Mouse (Mus musculus): ENCODE data around the gene Stx18.

Stx18 gene

GRCm38 (mm10) chr5:38137163-38137562 lies 98.6 kb downstream of the Stx18 start:
- DNase-seq, result no peak

- DNase-seq, result no peak
Measured at GRCm38 (mm10) chr5:38140893-38141292, 102.4 kb downstream of the Stx18 start.

DNA sequence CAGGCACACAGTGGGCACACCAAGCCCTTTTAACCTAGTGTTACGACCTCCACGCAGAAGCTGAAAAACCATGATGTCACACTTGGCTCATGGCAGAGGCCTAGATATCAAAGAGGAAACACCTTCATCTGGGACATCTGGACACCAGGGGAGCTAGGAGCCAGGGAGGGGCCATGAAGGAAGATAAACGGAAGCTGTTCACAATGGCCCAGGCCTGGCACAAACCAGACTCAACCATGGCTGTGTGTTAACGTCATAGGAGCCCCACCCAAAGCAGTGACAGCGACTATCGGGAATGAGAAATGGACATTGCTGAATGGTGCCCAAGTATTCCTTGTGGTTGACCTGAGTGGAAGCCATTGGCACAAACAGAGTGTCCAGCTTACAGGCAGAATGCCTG lies 108.0 kb downstream of the Stx18 start:
- no peak for DNase-seq

GRCm38 (mm10) chr5:38151264-38151663 lies 112.7 kb downstream of the Stx18 start:
- DNase-seq, result no peak

DNA sequence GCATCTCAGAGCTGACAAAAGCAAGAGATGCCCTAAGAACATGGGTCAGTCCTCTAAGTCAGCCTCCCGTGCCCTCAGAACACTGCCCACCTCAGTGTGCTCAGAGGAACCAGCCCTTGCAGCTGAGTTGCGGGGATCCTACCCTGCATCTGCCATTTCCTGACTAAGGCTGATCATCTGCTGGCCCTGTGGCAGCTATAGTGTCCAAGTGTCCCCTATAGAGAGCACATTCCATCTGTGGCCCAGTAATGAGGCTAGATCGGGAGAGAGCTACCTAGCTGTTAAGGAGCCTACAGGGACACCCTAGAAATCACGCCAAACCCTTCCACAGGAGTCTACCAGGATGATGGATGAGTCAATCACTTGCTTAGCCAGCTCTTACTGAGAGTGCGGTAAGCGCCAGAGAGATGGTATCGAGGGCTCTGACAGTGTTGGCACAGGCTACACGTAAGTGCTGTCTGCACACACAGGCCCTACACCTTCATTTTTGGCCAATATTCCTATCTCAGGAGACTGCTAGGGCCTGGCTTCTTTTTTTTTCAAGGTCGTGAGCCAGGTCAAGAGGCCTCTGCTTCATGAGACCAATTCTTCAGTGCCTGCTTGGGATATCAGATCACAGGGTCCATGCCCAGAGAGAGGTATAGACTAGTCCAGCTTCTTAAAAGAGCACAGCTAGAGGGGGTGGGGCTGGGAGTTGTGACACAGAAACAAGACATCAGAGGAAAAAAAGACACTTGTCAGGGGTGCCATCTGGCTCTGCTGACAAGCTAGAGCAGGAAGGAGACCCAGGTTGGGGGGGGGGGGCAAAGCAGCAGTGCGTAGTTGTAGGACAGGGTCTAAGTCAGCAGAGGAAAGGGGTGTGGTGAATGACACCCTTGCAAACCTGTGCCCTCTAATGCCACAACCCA lies 113.9 kb downstream of the Stx18 start:
- DNase-seq, result no peak

- DNase-seq, result no peak
Measured at GRCm38 (mm10) chr5:38153636-38154035, 115.1 kb downstream of the Stx18 start.

- DNase-seq, result no peak
Measured at GRCm38 (mm10) chr5:38157481-38158020, 119.0 kb downstream of the Stx18 start.

- no peak for DNase-seq
Measured at GRCm38 (mm10) chr5:38158501-38158946, 120.0 kb downstream of the Stx18 start.

DNA sequence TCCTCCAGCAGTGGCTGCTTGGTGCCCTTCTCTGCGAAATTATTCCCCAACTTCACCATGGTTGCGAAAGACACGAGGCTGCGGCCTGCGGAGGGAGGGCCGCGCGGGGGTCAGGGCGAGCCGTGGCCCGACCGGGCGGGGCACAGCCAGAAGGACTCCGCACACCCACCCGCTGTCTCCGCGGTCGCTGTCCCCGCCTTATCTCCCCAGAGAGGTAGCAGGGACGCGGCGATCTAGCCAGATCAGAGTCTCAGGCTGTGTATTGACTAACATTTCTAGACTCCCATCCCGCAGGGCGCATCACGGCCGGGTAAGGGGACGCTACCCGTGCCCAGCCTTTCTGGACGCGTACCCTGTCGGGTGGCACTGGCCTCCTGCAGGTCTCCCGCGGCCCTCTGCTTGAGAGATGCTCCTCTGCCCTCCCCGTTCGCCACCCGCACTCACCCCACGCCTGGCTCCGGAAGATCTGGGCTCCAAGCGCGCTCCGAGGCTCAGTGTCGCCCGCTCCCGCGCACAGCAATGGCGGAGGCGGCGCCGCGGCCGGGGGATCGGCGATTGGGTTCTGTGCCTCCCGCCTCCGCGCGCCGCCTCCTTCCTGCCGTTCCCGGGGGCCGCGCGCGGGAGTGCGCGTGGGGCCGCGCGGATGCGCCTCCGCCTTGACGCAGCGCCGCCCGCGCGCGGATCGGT lies 120.5 kb downstream of the Stx18 start:
- DNase-seq, result peak; percentile 60

GRCm38 (mm10) chr5:38159634-38160413 lies 121.3 kb downstream of the Stx18 start, which contains the start of gene Nsg1:
Gene Nsg1, minus strand, starts transcription at chr5:38159907.
- DNase-seq, result no peak

GRCm38 (mm10) chr5:38168497-38168896 lies 130.0 kb downstream of the Stx18 start:
- no peak for DNase-seq

- no peak for DNase-seq
Measured at GRCm38 (mm10) chr5:38173766-38174165, 135.2 kb downstream of the Stx18 start.

- no peak for DNase-seq
Measured at GRCm38 (mm10) chr5:38174256-38174912, 135.8 kb downstream of the Stx18 start.

- DNase-seq, result no peak
Measured at GRCm38 (mm10) chr5:38184688-38185285, 146.2 kb downstream of the Stx18 start.

- no peak for DNase-seq
Measured at GRCm38 (mm10) chr5:38187006-38187405, 148.5 kb downstream of the Stx18 start.

All from thymus, postnatal 25 days (tissue).